Mouse (Mus musculus) adrenal gland, postnatal 14 days (tissue): ENCODE data around the gene Ager. TPM values are rescaled to one million over a fixed set of nuclear protein-coding genes. Genes with fewer than 3 reads are reported as not detected.
A peak's percentile ranks its signal among the peaks of the same experiment; 100 is the strongest.

Experiments used
- DNase-seq: peaks from one replicate; pipeline ENCODE4 v3.0.0; 2021; ENCODE audit warnings: mixed read lengths
- long read RNA-seq, 2 experiments: library from polyadenylated mRNA; stranded (forward); transcript quantifications; one replicate each; pipeline ENCODE4 v2.0.0; 2021
- total RNA-seq: library from RNA; stranded (reverse); gene quantifications from 2 replicates; pipeline ENCODE4 v1.2.3, GENCODE M21; 2021

Ager gene
- 1.7 and 2.4 TPM in 2 replicates for total RNA-seq
- long read RNA-seq, experiment 1, partial matches to known transcripts, result 0 of 1 reads
- long read RNA-seq, experiment 1, other reads (novel, unspliced or antisense), result 0 of 1 reads
- long read RNA-seq, experiment 2, partial matches to known transcripts, result 0 of 2 reads
- long read RNA-seq, experiment 2, other reads (novel, unspliced or antisense), result 2 of 2 reads

GRCm38 (mm10) chr17:34597566-34598095 lies at the start of gene Ager:
Ager (plus strand) TSS chr17:34597862.
- DNase-seq, result no peak

- no peak for DNase-seq
Observed at GRCm38 (mm10) chr17:34549156-34549555, 48.5 kb upstream of the Ager start.

GRCm38 (mm10) chr17:34549843-34550242 lies 47.8 kb upstream of the Ager start:
- no peak for DNase-seq

- DNase-seq, result peak; percentile 91
Observed at GRCm38 (mm10) chr17:34555483-34555882, 42.2 kb upstream of the Ager start.

- DNase-seq, result no peak
Observed at GRCm38 (mm10) chr17:34556406-34556805, 41.3 kb upstream of the Ager start.

GRCm38 (mm10) chr17:34557411-34557810 lies 40.3 kb upstream of the Ager start:
- DNase-seq, result no peak

- no peak for DNase-seq
Observed at GRCm38 (mm10) chr17:34559116-34559515, 38.5 kb upstream of the Ager start.

- DNase-seq, result no peak
Observed at GRCm38 (mm10) chr17:34559895-34560294, 37.8 kb upstream of the Ager start.

- no peak for DNase-seq
Observed at GRCm38 (mm10) chr17:34560438-34560837, 37.2 kb upstream of the Ager start.

- no peak for DNase-seq
Observed at GRCm38 (mm10) chr17:34561200-34561599, 36.5 kb upstream of the Ager start.

GRCm38 (mm10) chr17:34562595-34562994 lies 35.1 kb upstream of the Ager start:
- DNase-seq, result no peak

- no peak for DNase-seq
Observed at GRCm38 (mm10) chr17:34563354-34563753, 34.3 kb upstream of the Ager start.

- peak; percentile 64 for DNase-seq
Observed at GRCm38 (mm10) chr17:34564003-34564421, 33.6 kb upstream of the Ager start, which contains the start of gene Notch4. Notch4 (plus strand) TSS chr17:34564268.

- DNase-seq, result peak; percentile 54
Observed at GRCm38 (mm10) chr17:34564796-34565195, 32.9 kb upstream of the Ager start.

- no peak for DNase-seq
Observed at GRCm38 (mm10) chr17:34567311-34567710, 30.4 kb upstream of the Ager start.

GRCm38 (mm10) chr17:34568421-34568820 lies 29.2 kb upstream of the Ager start:
- DNase-seq, result no peak

GRCm38 (mm10) chr17:34569919-34570318 lies 27.7 kb upstream of the Ager start:
- DNase-seq, result no peak

- peak; percentile 40 for DNase-seq
Observed at GRCm38 (mm10) chr17:34571875-34572274, 25.8 kb upstream of the Ager start.

- peak; percentile 34 for DNase-seq
Observed at GRCm38 (mm10) chr17:34572361-34572760, 25.3 kb upstream of the Ager start.

- no peak for DNase-seq
Observed at GRCm38 (mm10) chr17:34576577-34576976, 21.1 kb upstream of the Ager start.

GRCm38 (mm10) chr17:34578070-34578469 lies 19.6 kb upstream of the Ager start:
- DNase-seq, result no peak

- no peak for DNase-seq
Observed at GRCm38 (mm10) chr17:34582528-34582927, 15.1 kb upstream of the Ager start.

- DNase-seq, result peak; percentile 48
Observed at GRCm38 (mm10) chr17:34583397-34583796, 14.3 kb upstream of the Ager start.

GRCm38 (mm10) chr17:34583819-34584218 lies 13.8 kb upstream of the Ager start:
- DNase-seq, result no peak
